Mouse (Mus musculus): Measurements from ENCODE around the gene Ccdc180. TPM values are rescaled to one million over a fixed set of nuclear protein-coding genes. Genes with fewer than 3 reads are reported as not detected.

The Ccdc180 gene
- polyA plus RNA-seq, 1 experiment from 2014 or later: not detected

DNA sequence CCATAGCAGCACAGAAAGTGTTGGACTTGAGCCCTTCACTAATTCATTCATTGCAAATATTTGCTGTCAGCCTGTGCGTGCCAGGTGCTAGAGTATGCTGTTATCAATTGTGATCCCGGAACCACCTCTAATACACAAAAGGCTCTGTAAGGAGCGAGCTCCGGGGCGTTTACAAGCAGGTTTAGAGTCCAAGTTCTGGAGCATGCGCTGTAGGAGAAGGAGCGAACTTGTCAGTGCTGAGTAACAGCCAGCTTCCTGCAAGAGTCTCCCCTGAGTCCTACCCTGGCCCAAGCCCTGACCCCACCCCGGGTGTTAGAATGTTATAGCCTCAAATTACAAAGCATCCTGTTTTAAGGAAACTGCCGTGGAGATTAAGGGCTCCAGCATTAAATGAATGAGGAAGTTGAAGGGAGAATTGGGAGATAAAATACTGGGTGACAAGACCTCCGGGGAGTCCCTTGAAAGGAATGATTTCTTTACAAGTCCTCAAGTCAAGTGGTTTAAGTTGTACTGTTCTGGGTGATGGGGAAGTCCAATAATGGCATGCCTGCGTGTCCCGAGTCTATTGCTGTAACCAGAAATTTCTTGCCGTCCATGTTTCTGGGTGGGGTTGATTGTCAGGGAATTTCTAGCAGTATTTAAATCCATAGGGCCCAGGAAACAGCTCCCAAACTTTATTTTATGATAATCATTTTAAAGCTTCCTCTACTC, 75.8 kb downstream of the Ccdc180 start:
- WGBS: 28% methylated on average over 13 of the region's 13 CpGs

DNA sequence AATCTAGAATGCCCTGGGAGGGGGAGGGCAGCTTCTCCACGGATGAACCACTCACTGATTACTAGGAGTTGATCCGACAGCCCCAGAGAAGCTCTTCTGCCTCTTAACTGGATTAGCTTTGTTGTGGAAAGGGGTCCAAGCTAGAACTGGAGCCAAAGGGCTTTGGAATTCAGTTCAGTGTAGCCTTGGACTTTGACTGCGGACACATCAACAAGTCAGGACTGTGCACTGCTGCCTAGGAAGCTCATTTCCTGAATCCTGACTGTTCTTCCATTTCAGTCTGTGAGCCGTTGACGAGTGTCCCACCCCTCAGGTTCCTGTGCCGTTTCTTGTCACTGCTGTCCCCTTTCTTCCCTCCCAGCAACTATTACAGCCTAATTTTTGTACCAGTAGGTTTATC, 76.6 kb downstream of the Ccdc180 start:
- no peak overlapping the region for H3K4me3 ChIP-seq
- H3K4me1 ChIP-seq: peaks cover 21% of the 10 kb centered on the region
- no peak overlapping the region for H3K27ac ChIP-seq
- no peaks in the 10 kb centered on the region for H3K9me3 ChIP-seq (replicated peaks)
- DNase-seq (ENCODE audit: low spot score): no peak
- 27% methylated on average over 6 of the region's 6 CpGs for WGBS
- no peaks in the 10 kb centered on the region for H3K36me3 ChIP-seq
- H3K27me3 ChIP-seq (ENCODE audit: low read depth, poor library complexity, severe bottlenecking): peaks cover 4% of the 10 kb centered on the region; the same call in 1 of the 2 replicates

More for the DNA sequence above, 75.8 kb downstream of the Ccdc180 start:
- peak overlapping the region; percentile 57 for H3K27ac ChIP-seq
- H3K36me3 ChIP-seq: no peaks in the 10 kb centered on the region
- H3K4me3 ChIP-seq: peak overlapping the region; percentile 17
- no peak for DNase-seq (ENCODE audit: low spot score)
- peaks cover under 1% of the 10 kb centered on the region; the same call in 1 of the 2 replicates for H3K27me3 ChIP-seq (ENCODE audit: low read depth, poor library complexity, severe bottlenecking)
- no peaks in the 10 kb centered on the region for H3K9me3 ChIP-seq (replicated peaks)
- peaks cover 20% of the 10 kb centered on the region for H3K4me1 ChIP-seq

DNA sequence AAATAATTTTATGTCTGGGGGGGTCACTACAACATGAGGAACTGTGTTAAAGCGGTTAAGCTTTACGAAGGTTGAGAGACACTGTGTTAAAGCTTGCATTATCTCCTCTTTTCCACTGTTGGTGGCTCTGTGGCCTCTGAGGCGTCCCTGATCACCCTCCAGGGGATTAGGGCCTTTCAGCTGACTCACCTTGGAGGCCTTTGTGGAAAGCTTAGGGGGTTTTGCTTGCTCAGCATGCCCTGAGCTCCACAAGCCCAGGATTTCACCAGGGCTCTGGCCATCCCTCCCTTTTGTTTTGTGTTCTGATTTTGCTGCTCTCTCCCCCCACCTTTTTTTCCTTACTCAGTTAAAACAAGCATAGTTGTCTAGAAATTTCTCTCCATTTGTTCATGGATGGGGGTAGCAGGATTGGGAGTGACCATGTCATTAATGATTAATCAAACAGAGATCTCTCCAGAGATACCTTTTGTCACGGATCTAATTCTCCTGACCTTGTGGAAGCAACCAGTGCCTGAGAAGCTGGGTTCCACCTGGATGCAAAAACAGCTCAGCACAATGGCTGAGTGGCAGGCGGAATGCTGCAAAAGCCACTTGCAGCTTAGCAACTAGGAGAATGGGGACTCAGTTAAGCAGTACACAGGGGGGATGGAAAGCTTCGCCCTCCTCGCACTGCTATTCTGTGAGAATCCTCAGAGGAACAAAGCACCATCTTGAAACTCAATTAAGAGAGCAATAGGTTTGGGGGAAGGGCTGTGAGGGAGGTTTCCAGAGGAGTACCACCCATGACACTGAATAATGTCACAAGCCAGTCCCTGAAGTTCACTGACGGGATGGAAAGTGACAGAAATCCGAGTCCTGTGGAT, 77.6 kb downstream of the Ccdc180 start:
- Histone ChIP-seq H3K27me3 (ENCODE audit: low read depth, poor library complexity, severe bottlenecking) (peaks cover 8% of the 10 kb centered on the region), H3K9me3 (replicated peaks) (no peaks in the 10 kb centered on the region), H3K4me1 (peaks cover 30% of the 10 kb centered on the region), H3K4me3 (no peak overlapping the region), H3K27ac (no peak overlapping the region), H3K36me3 (no peaks in the 10 kb centered on the region)
- no peak for DNase-seq (ENCODE audit: low spot score)
- WGBS: 52% methylated on average over 9 of the region's 9 CpGs

- Histone ChIP-seq H3K27me3 (ENCODE audit: low read depth, poor library complexity, severe bottlenecking) (peaks cover 21% of the 10 kb centered on the region), H3K4me1 (peaks cover 34% of the 10 kb centered on the region)
These were observed 78.9 kb downstream of the Ccdc180 start for GRCm38 (mm10) chr4:45969051-45969450.

DNA sequence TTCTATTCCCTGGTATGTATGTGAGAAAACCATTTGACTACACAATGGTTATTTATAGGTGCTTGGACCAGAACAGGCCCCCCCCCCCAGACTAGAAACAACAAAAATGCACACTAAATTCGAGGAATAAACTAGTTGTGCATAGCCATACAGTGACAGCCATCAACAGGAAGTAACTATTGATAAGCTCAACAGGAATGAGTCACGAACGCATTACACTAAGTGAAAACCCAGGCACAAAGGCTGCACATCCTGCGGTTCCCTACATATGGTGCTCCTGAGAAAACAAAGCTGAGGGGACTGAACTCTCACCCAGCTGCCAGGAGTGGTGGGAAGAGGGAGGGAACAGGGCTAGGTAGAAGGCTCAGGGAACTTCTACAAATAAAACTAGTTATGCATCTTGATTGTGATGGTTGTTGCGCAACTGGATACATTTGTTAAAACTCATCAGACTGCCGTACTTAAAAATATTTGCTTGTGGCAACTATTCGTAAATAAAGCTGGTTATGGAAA, 80.0 kb downstream of the Ccdc180 start:
- Histone ChIP-seq H3K27me3 (ENCODE audit: low read depth, poor library complexity, severe bottlenecking) (peaks cover 32% of the 10 kb centered on the region), H3K4me3 (no peak overlapping the region), H3K27ac (no peak overlapping the region), H3K36me3 (no peaks in the 10 kb centered on the region), H3K4me1 (peaks cover 32% of the 10 kb centered on the region), H3K9me3 (replicated peaks) (no peaks in the 10 kb centered on the region)
- no peak for DNase-seq (ENCODE audit: low spot score)
- WGBS: 84% methylated on average over 7 of the region's 7 CpGs

More at GRCm38 (mm10) chr4:45969051-45969450, 78.9 kb downstream of the Ccdc180 start:
- H3K4me3 ChIP-seq: no peak overlapping the region
- 72% methylated on average over 2 of the region's 2 CpGs for WGBS
- no peak for DNase-seq (ENCODE audit: low spot score)
- H3K9me3 ChIP-seq (replicated peaks): no peaks in the 10 kb centered on the region
- no peak overlapping the region for H3K27ac ChIP-seq
- no peaks in the 10 kb centered on the region for H3K36me3 ChIP-seq

DNA sequence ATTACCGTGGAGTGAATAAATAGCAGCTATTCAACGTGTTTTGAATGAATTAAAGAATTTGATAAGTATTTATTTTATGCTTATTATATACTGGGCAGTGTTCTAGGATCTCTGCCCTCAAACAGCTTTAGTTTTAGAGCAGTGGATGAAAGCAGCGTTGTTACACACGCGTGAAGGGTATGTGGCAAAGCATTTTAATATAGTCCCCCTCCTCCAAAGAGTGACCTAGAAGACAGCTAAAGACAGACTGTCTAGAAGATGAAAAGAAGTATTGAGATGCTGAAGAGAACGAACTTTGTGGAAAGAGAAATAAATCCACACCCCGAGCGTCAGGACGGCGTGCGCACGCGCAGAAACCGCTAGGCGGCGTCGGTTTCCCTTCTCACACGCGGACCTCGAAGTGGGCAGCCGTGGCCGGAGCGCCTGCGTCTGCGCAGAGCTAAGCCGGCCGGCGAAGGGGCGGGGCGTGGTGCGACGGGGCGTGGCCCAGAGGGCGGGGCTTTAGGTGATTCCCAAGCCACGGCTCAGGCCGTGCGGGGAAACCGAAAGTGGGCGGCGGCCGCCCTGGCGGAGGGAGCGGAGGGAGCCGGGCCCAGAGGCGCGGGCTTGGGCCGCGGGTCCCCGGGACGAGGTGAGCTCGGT, 81.8 kb downstream of the Ccdc180 start:
- Histone ChIP-seq H3K9me3 (replicated peaks) (no peaks in the 10 kb centered on the region), H3K4me3 (peak overlapping the region; percentile 84), H3K27ac (peak overlapping the region; percentile 73), H3K4me1 (peaks cover 15% of the 10 kb centered on the region), H3K36me3 (no peaks in the 10 kb centered on the region), H3K27me3 (ENCODE audit: low read depth, poor library complexity, severe bottlenecking) (peaks cover 37% of the 10 kb centered on the region)
- peak; percentile 99 for DNase-seq (ENCODE audit: low spot score)
- 5% methylated on average over 51 of the region's 51 CpGs for WGBS

DNA sequence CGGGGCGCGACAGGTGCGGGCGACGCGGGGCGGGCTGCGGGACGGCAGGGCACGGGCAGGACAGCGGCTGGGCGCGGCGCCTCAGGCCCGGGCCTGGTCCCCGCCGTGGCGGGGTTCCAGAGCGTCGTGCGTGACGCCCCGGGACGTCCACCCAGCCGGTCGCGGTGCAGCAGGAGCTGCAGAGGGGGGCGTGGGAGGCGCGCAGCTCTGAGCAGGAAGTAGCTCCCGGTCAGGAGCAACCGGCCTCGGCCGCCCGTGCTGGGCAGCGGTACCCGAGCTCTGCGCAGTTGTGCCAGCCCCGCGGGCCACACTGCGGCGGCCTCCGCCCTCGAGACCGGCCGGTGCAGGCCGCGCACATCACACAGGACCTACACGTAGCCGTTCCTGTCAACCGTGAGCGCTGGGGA, 82.3 kb downstream of the Ccdc180 start:
- H3K4me1 ChIP-seq: peaks cover 14% of the 10 kb centered on the region; the same call in 1 of the 2 replicates
- DNase-seq (ENCODE audit: low spot score): no peak
- peaks cover 37% of the 10 kb centered on the region for H3K27me3 ChIP-seq (ENCODE audit: low read depth, poor library complexity, severe bottlenecking)
- WGBS: under 1% methylated on average over 53 of the region's 53 CpGs
- H3K9me3 ChIP-seq (replicated peaks): no peaks in the 10 kb centered on the region
- H3K36me3 ChIP-seq: no peaks in the 10 kb centered on the region
- peak overlapping the region; percentile 73 for H3K27ac ChIP-seq
- peak overlapping the region; percentile 84 for H3K4me3 ChIP-seq

- 37% methylated on average over 9 of the region's 9 CpGs for WGBS
- Histone ChIP-seq H3K27ac (no peak overlapping the region), H3K4me1 (peaks cover 14% of the 10 kb centered on the region; the same call in 1 of the 2 replicates)
These were observed 82.8 kb downstream of the Ccdc180 start for GRCm38 (mm10) chr4:45972951-45973350.

DNA sequence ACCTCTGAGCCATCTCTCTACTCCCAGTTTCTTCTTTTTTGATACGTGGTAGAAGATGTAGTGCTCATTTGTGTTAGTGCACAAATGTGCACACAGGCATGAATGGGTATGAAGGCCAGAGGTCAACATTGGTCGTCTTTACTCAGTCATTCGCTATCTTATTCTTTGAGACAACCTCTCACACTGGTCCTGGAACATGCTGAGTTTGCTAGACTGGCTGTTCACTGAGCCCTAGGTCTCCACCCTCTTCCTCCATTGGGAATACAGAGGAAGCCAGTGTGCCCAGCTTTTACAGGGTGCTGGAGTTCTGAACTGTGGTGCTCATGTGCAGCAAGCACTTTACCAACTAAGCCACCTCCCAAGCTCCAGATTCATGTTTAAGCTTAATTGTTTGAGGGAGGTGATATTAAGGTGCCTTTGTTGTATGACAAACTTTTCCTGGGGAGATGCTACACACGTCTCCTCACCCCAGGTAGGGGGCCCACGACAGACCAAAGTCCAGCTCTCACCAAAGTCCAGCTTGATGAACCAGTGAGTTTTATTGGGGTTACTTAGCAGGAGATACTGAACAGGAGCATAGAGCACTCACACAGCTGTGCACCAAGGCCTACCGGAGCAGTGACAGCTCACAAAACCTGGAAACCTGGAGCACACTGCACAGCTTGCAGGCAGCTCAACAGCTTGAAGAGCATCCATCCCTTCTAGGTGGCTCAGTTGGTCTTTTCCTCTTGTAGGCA, 87.0 kb downstream of the Ccdc180 start:
- Histone ChIP-seq H3K36me3 (no peaks in the 10 kb centered on the region), H3K4me1 (0 out of 2 replicates have a peak, but pooled peaks cover 10% of the 10 kb centered on the region), H3K4me3 (no peak overlapping the region), H3K9me3 (replicated peaks) (no peaks in the 10 kb centered on the region), H3K27me3 (ENCODE audit: low read depth, poor library complexity, severe bottlenecking) (peaks cover 57% of the 10 kb centered on the region), H3K27ac (no peak overlapping the region)
- no peak for DNase-seq (ENCODE audit: low spot score)
- WGBS: 86% methylated on average over 6 of the region's 6 CpGs

More at GRCm38 (mm10) chr4:45972951-45973350, 82.8 kb downstream of the Ccdc180 start:
- Histone ChIP-seq H3K4me3 (peak overlapping the region; percentile 84), H3K27me3 (ENCODE audit: low read depth, poor library complexity, severe bottlenecking) (peaks cover 37% of the 10 kb centered on the region), H3K9me3 (replicated peaks) (no peaks in the 10 kb centered on the region), H3K36me3 (no peaks in the 10 kb centered on the region)
- no peak for DNase-seq (ENCODE audit: low spot score)

DNA sequence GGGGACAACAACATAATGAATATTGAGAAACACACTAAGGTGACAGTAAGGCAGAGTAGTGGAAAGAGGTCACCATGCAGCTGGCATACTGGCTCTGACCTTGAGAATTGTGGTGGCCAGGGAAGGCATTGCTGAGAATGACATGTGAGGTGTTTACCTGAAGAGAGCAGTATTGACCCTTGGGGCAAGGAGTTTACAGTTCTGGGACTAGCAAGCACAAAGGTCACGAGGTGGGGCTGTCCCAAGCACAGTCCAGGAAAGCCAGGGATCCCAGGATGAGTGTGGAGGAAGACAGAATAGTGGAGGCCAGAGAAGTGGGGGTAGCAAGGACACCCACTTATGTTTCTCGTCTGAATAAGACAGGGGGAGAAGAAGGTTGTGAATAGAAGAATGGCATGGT, 89.8 kb downstream of the Ccdc180 start:
- no peaks in the 10 kb centered on the region for H3K36me3 ChIP-seq
- 57% methylated on average over 2 of the region's 2 CpGs for WGBS
- no peaks in the 10 kb centered on the region for H3K4me1 ChIP-seq
- no peak for DNase-seq (ENCODE audit: low spot score)
- no peaks in the 10 kb centered on the region for H3K9me3 ChIP-seq (replicated peaks)
- H3K27ac ChIP-seq: no peak overlapping the region
- H3K4me3 ChIP-seq: no peak overlapping the region
- peaks cover 32% of the 10 kb centered on the region; the same call in 1 of the 2 replicates for H3K27me3 ChIP-seq (ENCODE audit: low read depth, poor library complexity, severe bottlenecking)

GRCm38 (mm10) chr4:45981054-45981453, 91.0 kb downstream of the Ccdc180 start:
- Histone ChIP-seq H3K36me3 (no peaks in the 10 kb centered on the region), H3K27ac (no peak overlapping the region), H3K27me3 (ENCODE audit: low read depth, poor library complexity, severe bottlenecking) (peaks cover 27% of the 10 kb centered on the region; the same call in 1 of the 2 replicates), H3K9me3 (replicated peaks) (no peaks in the 10 kb centered on the region), H3K4me3 (no peak overlapping the region), H3K4me1 (no peaks in the 10 kb centered on the region)
- no peak for DNase-seq (ENCODE audit: low spot score)
